In the genomic region with DNA sequence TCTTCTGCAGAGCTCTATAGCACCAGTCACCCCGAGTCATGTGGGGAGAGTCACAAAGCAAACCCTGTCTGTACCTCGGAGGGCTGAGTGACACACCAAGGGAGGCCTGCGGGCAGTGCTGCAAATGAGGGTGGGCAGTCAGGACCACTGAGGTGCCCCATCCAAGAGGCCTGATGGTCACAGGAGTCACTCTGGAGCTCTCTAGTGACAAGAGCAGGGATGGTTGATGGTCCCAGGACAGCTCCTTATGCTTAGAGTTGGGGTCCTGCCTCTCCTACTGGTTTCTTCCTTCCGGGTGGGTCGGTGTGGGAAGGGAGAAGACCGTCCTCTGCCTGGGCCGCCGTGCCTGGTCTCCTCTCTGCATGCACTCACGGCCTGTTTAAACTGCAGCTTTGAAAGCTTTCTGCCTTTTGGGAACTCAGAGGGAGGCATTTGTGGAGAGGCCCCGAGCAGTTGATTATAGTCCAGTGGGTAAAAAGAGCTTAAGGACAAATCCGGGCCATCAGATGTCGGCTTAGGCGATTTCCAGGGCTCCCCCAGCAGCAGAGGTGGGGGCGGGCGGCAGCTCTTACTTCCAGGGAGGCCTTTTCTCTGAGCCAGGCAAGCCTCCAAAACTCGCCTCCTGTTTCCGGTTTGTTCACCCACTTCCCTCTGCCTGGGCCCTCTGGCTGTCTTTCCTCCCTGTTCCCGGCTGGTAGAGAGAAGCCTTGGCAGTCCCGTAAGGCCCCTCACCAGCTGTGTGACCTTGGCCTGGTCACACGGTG, we compare ENCODE assay signal across 8 mouse cellular contexts.
DNase-seq lines count a peak whose midpoint lies in the region; ATAC-seq and TF ChIP-seq lines count a peak whose summit lies in the region.

No protein-coding gene starts in this region.

- WGBS in hindbrain, embryonic 14.5 days: 47% methylated on average over 20 of the region's 20 CpGs
- WGBS in midbrain, embryonic 10.5 days: 28% methylated on average over 20 of the region's 20 CpGs

- H3K9ac ChIP-seq in hindbrain, embryonic 14.5 days: no peak overlapping the region

- no peak overlapping the region for H3K4me2 ChIP-seq in hindbrain, embryonic 14.5 days (replicated peaks)

- no peaks in the 10 kb centered on the region for H3K9me3 ChIP-seq in hindbrain, embryonic 14.5 days (ENCODE audit: control insufficient read depth, low read length)
- no peaks in the 10 kb centered on the region for H3K9me3 ChIP-seq in midbrain, embryonic 10.5 days (replicated peaks)

- no peak for ATAC-seq in hindbrain, embryonic 14.5 days (ENCODE audit: low FRiP score)
- no peak for ATAC-seq in inflammation-experienced regulatory T-cells, adult 6 months

- peak overlapping the region; percentile 92 for H3K27ac ChIP-seq in hindbrain, embryonic 14.5 days
- peak overlapping the region; percentile 80 for H3K27ac ChIP-seq in left cerebral cortex, adult 2 months
- peak overlapping the region; percentile 87 for H3K27ac ChIP-seq in midbrain, embryonic 10.5 days (replicated peaks)

- peaks cover 54% of the 10 kb centered on the region for H3K4me1 ChIP-seq in hindbrain, embryonic 14.5 days (replicated peaks; ENCODE audit: control insufficient read depth, insufficient read depth, low read length)
- peaks cover 85% of the 10 kb centered on the region for H3K4me1 ChIP-seq in midbrain, embryonic 10.5 days

- peak; percentile 52 for DNase-seq in thymus, postnatal 4 days
- no peak for DNase-seq in thymus, postnatal 0 days (ENCODE audit: low spot score)
- peak; percentile 65 for DNase-seq in gastrocnemius, postnatal 10 days
- DNase-seq in hindbrain, embryonic 14.5 days (ENCODE audit: low spot score): no peak
- peak; percentile 65 to 84 for DNase-seq in left cerebral cortex, adult 2 months (ENCODE audit: extremely low spot score in 1 of 2, low spot score in 2 of 2)
- peak; percentile 61 for DNase-seq in midbrain, embryonic 10.5 days (ENCODE audit: low spot score)
- DNase-seq in embryo, embryonic 10 days (ENCODE audit: low spot score): no peak

- no peaks in the 10 kb centered on the region for H3K36me3 ChIP-seq in hindbrain, embryonic 14.5 days (replicated peaks; ENCODE audit: control insufficient read depth, insufficient read depth)
- H3K36me3 ChIP-seq in midbrain, embryonic 10.5 days: no peaks in the 10 kb centered on the region

- no peaks in the 10 kb centered on the region for H3K27me3 ChIP-seq in hindbrain, embryonic 14.5 days (ENCODE audit: control insufficient read depth, insufficient read depth, low read length)
- peaks cover 75% of the 10 kb centered on the region for H3K27me3 ChIP-seq in midbrain, embryonic 10.5 days (ENCODE audit: low read depth, poor library complexity, severe bottlenecking)

- intact Hi-C loops in left cerebral cortex, adult 2 months (cut with DNase I): loop anchor here (5.0 kb wide), 1 partner anchor 45 kb away; no protein-coding TSS in a partner anchor

- H3K4me3 ChIP-seq in hindbrain, embryonic 14.5 days (replicated peaks; ENCODE audit: low read length): no peak overlapping the region
- H3K4me3 ChIP-seq in left cerebral cortex, adult 2 months: no peak overlapping the region
- H3K4me3 ChIP-seq in midbrain, embryonic 10.5 days: peak overlapping the region; percentile 16; the same call in 1 of the 2 replicates

- no peak for TF ChIP-seq CTCF in left cerebral cortex, adult 2 months (IDR thresholded peaks at IDR 0.05)

Comparison
In these comparisons a context has a peak if more than half of its experiments do, and no peak if none do; other contexts are left out.
1. DNase-seq: peak in thymus, postnatal 4 days (single experiment), gastrocnemius, postnatal 10 days (single experiment), left cerebral cortex, adult 2 months (2 of 2) and midbrain, embryonic 10.5 days (single experiment); none in thymus, postnatal 0 days (single experiment), hindbrain, embryonic 14.5 days (single experiment) and embryo, embryonic 10 days (single experiment).
2. Peak in every context shown above with its lines, with median percentiles within 50 percentile points of each other: H3K27ac ChIP-seq.